Mouse (Mus musculus) right cerebral cortex, adult 2 months (tissue): ENCODE data around the gene Wdfy3.
A peak's percentile ranks its signal among the peaks of the same experiment; 100 is the strongest.
"Not testable (repeated sequence)": the region's sequence is repeated elsewhere in the genome, so short reads cannot be mapped to it uniquely, and the experiment has no call there.

ENCODE experiments used
- DNase-seq, 2 experiments: peaks; one replicate each; pipeline ENCODE4 v3.0.0; 2021 to 2022; ENCODE audit warnings: low spot score in 2 of 2

Gene Wdfy3

DNA sequence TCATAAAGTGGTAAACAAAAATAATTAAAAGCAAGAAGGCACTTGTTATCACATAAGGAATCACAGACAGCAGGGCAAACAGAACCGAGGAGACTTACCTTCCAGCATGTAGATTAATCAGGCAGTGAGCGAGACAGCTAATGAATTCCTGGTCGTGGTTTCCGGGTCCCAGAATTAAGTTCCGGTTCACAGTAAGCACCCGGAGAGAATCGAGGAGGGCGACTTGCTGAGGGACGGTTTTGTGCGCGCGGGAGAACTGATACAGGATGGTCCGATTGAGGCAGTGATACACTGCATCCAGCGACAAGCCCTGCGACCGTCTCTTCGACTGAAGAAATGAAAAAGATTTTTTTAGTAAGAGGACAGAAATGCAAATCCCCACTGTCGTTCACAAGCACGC, 181.7 kb downstream of the Wdfy3 start:
- DNase-seq, result no peak

DNA sequence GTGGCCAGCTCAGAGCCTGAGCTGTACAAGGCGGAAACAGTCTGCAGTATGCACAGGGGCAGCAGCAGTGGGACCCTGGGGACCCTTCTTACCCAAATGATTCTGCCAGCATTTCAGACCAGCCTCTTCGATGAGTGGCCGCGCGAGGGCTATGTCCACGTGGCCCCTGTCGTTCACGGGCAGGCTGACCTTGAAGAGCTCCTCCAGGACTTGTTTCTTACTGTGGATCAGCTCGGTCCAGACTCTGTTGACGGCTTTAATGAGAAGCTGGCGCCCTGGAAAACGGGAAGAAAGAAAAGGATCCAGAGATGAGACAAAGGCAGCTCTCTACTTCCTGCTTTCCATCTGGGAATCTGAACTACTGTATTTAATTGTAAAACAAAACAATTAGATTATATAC, 184.7 kb downstream of the Wdfy3 start:
- DNase-seq, result no peak

DNA sequence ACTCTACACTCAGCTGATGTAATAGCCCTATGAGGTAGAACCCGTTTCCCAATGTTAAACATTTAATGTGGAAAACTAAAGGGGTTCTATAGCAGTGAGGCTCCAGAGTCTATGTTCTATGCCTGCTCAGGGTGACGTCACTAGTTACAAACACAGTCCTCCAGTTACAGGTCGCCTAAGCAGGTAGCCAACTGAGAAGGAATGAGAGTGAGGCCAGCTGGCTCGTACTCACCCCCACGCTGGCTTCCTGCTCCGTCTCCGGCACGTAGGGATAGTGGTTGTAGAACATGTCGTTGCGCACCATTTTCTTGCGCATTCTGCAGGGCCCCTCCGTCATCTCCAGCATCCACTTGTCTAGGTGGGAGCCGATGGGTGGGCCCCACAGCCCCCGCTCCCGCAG, 187.5 kb downstream of the Wdfy3 start:
- DNase-seq, result no peak

DNA sequence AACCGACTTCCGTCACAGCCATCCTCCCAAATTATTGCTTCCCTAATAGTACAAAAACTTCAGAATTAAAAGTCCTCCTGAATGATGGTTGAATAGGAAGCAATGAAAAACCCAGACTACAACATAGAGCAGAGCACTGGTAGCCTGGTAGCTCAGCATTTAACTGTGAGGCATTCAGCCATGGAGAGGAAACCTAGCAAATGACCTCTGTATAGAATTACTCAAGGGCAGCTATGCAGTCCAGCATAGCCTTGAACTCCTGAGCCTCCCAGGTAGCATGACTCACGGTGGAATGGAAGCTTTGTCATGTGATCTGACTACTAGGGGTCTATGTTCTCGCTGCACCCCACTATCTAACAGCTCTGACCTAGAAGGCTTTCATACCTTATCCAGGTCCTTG, 189.8 kb downstream of the Wdfy3 start:
- DNase-seq, result no peak

DNA sequence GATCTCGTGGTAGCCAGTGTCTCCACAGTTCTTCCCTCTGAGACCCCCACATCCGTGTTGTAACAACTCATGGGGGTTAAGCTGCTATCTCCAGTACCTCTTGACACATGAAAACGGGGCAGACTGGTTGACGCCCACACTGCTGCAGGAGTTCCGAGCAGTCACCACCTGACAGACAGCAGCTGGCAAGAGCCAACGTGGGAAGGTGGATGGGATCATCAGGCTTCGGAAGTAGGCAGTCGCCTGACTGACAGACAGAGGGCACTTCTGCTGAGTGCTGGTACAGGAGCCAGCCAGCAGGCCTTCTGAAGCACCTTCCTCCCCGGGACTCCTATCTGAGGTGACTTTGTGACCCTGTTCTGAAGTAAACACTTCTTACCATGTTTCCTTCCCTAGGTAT, 191.3 kb downstream of the Wdfy3 start:
- peak; percentile 66 to 70 for DNase-seq

DNA sequence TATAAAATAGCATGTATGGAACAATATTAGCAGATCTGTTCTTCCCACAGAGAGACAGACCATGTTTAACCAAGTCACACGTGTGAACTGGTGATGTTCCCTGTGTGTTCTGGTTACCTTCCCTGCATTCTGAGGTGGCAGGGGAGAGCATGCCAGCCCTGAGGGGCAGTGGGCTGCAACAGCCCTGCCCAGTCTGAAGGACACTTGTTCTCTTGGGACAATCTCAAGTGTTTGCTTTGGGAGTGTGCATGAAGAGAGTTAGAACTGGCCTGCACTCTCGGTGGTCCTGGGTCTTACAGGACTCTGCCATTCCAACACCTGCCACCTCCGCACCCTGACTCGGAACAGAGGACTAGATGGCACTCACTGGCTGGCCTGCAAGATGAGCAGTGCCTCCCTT, 193.5 kb downstream of the Wdfy3 start:
- DNase-seq, result no peak

DNA sequence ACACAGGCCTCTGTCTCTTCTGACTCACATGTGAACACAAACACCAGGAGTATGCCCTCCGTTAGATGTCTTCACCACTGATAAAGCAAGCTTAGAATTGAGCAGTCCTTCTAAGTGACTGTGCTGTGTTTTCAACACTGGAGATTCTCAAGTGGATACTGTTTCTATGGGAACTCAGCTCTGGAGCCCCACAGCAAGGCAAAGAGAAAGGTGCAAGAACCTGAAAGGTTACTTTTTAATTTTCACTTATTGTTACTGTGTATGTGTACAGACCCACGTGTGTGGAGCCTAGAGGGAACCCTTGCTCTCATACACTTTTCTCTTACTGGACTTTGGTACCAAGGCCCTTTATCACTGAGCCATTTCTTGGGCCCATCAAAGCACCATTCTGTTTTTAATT, 203.0 kb downstream of the Wdfy3 start:
- DNase-seq, result no peak

DNA sequence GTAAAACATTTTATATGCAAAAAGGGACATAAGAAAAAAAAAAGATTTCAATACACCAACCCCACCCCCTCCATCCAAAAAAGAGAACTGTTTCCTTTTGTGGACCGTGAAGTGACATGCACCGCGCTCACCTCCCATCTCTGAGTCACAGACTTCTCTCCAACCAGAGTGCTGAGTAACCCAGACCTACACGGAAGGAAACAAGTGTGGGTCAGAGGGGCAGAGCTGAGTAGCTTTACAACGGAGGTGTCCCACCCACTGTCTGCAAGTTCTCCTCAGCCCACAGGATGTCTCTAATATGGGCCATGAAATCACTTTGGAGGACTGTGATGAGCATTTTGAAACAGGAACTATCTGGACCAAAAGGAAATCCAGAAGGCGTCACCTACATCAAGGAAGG, 205.8 kb downstream of the Wdfy3 start:
- no peak for DNase-seq

DNA sequence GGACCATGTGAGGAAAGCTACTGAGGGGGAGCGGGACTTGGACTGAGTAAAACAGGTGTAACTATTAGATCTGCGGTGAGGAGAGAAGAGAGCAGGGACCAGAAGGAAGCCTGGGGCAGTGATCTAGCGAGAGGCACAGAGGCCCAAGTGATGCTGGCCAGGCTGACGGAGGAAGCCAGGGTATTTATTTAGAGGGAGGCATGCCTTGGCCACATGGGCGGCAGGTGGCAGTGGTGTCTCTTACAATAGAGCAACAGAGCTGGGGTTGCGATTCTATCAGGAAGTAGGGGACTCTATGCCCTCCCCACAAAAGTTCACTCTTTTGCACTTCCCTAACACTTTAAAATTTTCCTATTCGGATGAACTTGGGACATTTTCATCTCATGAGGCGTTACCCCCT, 207.1 kb downstream of the Wdfy3 start:
- DNase-seq, result no peak

DNA sequence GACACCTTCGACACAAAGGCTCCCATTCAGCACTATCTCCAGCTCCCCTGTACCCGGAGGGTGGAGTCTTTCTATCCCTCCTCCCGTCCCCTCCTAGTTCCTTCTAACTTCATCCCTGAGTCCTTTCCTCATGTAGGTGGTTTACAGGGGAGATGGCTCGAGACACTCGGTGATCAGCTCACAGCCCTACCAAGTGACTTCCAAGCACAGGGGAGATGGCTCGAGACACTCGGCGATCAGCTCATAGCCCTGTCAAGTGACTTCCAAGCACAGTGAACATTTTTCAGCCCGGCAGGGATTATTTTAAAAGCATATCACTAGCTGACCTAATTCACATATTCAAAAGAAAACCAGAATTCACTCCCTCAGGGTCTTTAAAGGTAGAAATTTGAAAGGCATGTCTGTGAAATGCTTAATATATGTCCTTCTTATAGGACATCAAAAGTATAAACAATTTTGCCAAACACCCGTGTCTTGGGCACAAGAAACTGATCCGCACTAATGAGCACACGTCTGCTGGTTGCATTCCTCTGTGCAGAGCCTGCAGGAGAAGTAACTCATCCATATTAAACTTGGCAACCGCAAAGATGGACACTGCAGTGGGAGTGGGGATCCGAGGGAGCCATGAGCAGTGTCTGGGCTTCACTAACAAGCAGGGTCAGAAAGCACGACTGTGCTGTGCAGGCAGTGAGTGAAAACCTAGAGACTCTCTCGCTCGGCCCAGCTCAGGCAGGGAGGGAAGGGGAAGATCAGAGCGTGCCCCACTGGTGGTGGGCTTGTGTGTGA, 207.7 kb downstream of the Wdfy3 start:
- DNase-seq, result no peak

DNA sequence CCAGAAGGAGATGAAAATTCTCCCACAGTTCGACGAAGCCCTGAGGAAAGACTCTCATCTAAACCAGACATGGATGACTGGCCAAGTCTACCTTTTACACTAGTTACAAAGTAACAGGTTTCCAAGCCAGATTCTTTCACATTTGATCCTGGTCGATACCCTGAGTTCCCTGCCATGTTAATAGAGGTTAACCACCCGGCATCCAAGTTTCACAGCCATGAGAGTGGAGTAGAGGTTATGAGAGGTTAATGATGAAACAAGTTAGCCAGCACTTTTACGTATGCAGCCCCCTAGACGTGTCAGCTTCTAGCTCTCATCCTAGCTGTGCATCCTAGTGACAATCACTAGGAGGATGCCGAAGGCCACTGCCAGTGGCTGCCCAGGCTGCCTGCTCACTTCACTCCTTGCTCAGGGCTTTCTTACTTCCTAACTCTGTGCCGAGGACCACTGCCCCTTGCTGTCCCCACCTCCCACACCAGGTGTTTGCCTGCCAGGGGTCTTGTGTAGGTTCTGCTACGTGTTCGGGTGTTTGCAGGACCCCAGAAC, 210.8 kb downstream of the Wdfy3 start:
- DNase-seq, result no peak

DNA sequence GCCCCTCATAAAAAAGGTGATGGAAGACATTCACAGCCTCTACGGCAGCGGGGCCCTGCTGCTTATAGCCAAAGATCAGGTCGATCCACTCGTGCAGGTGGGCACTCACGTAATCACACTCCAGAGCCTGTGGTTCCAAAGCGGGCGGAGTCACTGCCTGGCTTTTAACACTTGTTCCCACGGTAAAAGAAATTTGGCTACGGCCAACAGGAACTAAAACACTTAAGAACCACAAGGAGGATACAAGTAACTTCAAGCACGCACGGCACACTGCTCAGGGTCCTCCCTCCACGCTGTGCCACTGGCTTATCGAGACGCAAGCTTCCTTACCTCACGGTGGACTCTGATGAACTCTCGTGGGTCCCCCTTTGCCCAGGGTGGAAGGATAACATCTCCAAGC, 214.2 kb downstream of the Wdfy3 start:
- DNase-seq, result no peak

DNA sequence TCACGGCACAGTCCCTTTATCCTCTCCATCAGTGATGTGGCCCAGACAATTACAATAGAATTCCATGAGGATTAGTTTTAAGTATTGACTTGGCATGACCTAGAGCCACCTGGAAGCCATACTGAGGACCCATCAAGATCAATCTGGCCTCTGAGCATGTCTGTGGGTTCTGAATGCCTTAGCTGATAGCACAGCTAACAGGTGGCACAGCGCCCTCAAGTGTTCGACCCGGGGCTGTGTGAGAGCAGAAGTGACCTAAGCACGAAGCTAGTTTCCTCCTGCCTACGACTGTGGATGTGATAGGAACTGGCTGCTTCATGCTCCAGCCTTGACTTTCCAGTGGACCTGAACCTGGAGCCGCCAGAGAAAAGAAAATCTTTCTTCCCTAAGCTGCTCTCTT, 215.1 kb downstream of the Wdfy3 start:
- DNase-seq, result no peak

DNA sequence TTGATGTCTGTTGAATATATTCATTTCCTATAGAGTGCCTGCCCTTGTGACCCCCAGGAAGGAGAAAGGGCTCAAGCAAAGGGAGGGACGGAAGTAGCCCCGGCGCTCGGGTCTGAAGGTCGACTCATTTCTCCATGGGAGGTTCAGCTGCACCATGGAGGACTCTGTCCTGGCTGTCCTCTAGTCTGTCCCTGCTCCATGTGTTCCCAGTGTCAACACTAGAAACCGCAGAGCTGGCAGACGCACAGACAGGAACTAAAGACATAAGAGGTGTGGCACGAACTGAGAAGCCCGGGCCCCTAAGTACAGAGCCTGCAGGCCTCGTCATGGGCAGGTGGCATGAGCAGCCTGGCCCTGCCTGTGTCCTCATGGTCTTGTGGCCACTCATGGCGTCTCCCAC, 215.6 kb downstream of the Wdfy3 start:
- DNase-seq, result no peak

DNA sequence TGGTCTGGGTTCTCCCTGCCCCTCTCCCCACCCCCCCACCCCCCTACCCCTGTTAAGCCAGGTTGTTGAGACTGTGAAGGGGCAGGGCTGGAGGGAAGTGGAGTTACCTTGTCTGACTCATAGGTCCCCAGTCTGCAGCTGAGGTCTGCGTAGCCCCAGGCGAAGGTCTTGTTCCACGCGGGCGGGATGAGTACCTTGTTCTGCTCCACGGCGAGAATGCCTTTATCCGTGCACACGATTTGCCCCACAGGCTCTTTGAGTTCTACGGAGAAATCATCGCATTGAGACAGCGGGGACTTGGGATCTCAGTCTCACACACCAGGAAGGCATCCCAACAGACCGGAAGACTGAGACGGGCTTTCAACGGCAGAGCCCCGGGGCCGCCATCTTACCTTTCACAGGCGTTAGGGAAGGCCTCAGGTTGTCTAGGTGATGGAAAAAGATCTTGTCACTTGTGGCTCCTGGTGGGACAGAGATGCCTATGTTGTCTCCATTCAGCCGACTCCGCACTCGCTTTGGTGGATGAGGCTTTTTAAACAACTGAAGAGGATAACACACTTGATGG, 217.5 kb downstream of the Wdfy3 start:
- DNase-seq, result no peak

DNA sequence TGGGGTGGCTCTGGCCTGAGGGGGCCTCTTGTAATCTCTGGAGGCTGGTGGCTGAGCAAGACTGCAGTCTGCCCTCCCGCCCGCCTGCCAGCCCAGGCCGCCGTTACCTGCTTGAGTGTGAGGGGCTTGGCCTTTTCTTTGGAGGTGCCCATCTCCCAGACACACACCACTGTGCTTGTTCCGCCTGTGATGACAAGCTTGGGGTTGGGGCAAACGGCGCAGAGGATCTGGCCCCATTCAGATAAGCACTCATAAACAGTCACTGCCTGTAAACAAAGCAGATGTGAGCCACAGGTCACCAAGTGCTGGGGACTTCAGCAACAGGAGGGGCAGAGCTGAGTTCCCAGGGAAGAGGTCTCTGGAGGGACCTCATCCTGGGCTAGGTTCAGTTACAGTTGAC, 218.6 kb downstream of the Wdfy3 start:
- no peak for DNase-seq

DNA sequence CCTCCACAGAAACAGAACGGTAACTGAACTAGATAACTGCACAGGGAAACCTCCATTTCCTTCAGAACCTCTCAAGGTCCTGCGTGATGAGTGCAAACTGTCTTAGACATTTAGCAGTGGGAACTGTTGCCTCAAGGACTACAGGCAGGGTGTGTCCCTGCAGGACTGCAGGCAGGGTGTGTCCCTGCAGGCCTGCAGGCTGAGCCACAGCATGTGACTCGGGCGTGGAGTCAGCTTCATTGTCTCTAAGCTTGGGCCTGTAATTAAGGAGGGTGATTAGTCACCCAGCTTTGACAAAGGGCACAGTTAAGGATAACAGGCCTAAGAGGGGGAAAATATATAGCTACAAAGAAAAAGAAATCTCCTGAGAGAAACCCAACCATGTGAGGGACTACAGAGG, 222.0 kb downstream of the Wdfy3 start:
- DNase-seq, result no peak

DNA sequence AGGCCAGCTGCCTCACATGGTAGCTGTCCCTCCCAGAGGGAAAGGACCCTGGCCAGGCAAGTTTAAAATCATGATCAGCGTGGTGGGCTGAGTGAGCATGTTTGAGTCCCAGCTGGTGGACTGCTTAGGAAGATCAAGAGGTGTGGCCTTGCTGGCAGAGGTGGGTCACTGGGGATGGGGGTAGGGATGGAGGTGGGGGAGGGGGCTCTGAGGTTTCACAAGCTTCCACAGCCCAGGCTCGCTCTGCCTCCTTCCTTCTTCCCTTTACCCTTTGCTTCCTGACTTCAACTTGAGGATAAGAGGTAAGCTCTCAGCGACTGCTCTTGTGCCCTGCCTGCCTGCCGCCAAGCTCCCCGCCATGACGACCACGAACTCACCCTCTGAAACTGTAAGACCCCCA, 222.4 kb downstream of the Wdfy3 start:
- DNase-seq, result no peak

DNA sequence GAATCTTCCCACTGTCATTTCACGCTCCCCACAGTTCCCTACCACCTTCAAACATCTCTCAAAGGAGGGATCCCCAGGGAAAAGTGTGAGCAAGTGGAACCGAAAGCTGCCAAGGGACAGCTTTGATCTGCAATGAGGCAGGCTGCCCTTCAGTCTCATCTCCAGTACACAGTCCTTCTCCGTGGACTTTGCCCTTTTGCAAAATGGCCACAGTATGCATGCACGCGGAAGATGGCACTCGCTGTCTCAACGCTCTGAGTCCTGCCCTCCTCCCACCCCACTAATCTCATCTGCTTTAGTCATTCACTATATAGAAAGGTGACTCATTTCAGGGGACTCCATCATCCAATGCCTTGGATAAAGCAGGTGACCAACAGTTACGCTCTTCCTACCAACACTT, 223.8 kb downstream of the Wdfy3 start:
- no peak for DNase-seq

DNA sequence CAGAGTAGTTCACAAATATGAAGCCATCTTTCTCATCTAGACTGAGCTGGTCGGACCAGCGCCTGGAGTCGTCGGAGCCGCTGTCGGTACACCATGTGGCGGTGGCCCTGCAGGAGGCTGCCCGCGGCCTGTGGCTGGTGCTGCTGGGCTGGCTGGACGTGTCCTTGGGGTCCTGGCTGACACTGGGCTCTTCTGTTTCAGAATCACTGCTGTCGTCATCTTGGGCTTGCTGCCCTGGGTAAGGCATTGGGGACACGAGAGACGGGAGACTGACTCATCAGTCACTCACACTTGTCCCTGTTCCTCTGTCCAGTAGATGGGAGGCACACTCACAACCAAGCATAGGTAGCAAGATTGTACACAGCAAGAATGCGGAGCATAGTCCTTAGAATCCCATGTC, 224.7 kb downstream of the Wdfy3 start:
- DNase-seq, result no peak

DNA sequence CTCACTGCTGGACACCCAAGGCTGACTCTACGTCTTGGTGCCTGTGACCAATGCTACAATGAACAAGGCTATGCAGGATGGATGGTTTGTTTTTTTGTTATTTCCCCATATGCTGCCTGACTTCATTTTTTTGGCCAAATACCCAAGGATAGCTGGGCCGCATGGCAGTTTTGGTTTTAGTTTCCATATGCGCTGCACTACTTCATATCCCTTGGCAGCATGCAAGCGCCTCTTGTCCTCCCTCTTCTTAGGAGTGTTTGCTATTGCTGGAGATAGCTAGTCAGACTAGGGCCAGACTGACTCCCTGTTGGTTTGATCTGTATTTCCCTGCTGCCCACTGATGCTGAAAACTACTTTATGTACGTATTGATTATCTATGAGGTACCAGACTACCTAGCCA, 229.2 kb downstream of the Wdfy3 start:
- no peak for DNase-seq

DNA sequence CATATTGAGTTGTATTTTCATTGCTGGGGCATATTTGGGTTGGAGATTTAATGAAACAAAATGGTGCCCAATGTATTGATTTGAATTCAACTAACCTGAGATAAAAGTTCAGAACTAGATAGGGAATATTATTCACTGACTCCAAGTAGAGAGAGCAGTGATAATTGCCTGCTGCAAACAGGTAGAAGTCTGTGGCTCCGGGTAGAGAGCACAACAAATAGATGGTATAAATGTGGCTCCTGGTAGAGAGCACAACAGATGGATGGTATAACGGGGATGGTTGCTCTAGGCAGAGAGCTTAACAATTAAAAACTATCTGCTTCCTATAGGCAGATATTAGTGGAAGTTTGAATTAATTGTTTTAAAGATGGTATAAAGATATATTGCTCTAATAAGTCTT, 232.1 kb downstream of the Wdfy3 start:
- not testable (repeated sequence) for DNase-seq

DNA sequence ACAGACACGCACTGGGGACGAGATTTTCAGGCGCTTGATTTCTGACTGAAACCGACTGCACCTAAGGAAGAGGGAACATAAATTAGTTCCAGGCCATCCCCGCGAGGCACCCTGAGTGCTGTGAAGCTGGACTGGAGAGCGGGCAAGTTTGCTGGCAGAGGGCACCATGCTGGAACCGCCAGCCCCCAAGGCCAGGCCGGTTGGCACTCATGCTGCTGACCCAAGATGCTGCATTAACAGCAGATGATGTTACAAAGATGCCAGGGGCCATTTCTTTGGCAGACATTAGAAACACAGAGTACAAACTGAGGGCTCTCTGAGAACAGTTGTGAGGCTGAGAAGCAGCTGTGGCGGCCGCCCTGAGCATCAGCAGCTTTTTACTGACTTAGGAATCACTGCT, 233.5 kb downstream of the Wdfy3 start:
- no peak for DNase-seq

DNA sequence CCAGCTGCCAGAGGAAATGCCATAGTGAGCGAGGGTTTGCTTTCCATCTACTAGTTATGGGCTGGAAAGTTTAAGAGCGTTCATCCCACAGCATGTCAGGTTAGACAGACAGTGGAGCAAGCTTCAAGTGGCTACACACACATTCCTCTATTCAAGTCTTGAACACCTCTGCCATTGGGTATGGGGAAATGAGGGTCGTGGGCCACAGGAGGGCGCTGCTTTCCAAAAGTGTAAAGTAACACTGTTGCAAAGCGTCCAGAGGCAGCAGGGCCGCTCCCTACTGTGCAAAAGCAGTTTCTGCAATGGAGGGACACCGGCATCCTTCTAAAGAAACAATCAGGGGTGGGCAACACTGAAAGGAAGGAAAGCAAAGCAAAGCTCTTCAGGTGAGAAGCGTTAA, 235.8 kb downstream of the Wdfy3 start:
- no peak for DNase-seq
